Mouse (Mus musculus): Measurements from ENCODE around the gene Lcn11. TPM values are rescaled to one million over a fixed set of nuclear protein-coding genes. Genes with fewer than 3 reads are reported as not detected.
"Not testable (repeated sequence)": the region's sequence is repeated elsewhere in the genome, so short reads cannot be mapped to it uniquely, and the experiment has no call there.

Gene Lcn11
- total RNA-seq (2021), result not detected
- long read RNA-seq, experiment 1, result 0 reads
- long read RNA-seq, experiment 2, result 0 reads

DNA sequence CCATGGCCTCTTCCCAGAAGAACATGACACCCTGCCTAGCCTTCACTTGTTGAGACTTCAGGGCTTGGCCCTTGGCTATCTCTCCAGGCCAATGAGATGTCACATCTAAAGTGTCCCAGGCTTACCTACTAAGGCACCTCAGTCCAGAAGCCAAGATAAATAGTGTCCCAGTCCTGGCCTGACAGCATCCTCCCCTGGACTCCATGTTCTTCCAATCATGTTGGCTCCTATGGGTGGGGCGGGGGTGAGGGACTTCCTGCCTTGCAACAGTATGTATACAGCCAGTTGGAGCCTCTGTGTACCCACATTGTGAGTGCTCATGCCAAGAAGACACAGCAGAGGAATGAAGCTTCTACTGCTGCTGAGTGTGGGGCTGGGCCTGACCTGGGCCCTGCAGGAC is at the start of gene Lcn11:
Lcn11 (plus strand) TSS at position 301 of the 400 bp plus-strand sequence.
- DNase-seq, result no peak

DNA sequence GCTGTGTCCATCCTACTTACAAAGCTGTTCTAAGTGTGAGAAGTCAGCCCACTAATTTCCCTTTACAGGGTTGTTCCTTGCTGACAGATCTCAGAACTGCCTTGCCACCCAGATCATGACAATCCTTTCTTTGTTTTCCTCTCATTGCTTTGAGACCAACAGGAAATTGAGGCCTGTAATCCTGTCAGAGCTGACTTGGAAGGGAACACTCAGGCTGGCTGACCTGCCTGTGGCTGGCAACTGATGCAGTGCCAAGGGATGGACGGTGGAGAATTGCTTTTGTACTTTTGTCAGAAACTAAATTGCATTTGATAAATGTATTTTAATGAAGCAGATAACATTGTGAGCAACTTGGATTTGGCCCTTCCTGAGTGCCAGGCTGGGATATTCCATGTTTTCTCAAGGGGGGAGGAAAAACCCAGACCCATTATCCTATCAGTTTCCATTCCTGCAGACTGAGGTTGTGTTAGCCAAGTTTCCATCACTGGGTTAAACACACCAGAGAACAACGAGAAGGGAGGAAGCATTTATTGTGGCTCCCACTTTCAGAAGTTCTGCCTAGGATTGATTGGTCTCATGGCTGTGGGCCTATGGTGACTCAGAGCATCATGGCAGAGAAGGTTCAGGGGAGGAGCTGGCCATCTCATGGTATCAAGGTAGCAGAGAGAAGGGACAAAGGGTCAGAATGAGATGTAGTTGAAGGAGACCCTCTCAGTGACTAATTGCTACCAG is 43.5 kb upstream of the Lcn11 start:
- DNase-seq, result no peak

DNA sequence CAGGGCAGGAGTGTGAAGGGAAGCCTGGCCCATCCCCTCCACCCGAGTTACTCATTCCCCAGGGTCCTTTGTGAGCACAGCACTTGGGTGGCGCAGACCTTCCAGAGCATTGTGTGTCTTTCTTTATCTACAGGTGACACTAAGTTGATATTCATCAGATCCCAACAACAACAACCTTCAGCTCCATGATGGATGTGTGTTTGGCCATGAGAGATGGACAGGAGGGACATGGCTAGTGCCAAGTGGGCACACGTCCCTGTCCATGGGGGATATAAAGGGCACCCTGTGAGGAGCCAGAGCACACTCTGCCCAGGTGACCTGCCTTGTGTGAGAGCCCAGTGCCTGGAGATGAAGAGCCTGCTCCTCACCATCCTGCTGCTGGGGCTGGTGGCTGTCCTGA is 40.1 kb upstream of the Lcn11 start, which contains the start of gene Obp2b:
Obp2b (plus strand) TSS at position 301 of the 400 bp plus-strand sequence.
- not testable (repeated sequence) for DNase-seq

DNA sequence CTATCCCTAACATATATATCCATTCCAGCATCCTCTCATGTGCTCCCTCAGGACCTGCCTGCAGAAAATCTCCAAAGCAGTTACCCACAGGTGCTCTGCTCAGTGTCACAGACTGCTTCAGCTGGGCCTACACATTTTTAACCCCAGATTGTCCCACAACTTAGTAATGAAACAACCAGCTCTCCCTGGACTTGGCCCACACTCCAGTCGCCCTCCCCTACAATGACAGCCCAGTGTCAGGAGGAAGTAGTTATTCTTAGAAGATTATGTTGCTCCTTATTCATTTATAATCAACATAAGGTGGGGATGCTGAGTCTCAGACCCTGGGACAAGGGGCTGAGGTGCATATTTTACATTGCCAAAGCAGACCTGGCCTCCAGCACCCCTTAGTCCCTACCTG is 35.1 kb upstream of the Lcn11 start:
- no peak for DNase-seq

DNA sequence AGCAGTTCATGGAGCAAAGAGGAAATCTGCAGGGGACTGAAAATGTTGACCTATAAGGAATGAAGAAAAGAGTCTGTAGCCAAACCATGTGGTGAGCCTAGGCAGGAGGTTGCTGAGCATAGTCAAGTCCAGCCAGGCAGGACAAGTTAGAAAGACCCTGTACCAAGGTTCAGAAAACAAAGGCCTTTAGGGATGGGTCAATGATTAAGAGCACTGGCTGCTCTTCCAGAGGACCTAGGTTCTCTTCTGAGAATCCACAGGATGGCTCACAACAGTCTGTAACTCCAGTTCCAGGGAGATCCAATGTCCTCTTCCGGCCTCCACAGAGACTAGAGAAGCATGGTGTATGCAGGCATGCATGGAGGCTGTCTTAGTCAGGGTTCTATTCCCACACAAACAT is 22.6 kb upstream of the Lcn11 start:
- no peak for DNase-seq

DNA sequence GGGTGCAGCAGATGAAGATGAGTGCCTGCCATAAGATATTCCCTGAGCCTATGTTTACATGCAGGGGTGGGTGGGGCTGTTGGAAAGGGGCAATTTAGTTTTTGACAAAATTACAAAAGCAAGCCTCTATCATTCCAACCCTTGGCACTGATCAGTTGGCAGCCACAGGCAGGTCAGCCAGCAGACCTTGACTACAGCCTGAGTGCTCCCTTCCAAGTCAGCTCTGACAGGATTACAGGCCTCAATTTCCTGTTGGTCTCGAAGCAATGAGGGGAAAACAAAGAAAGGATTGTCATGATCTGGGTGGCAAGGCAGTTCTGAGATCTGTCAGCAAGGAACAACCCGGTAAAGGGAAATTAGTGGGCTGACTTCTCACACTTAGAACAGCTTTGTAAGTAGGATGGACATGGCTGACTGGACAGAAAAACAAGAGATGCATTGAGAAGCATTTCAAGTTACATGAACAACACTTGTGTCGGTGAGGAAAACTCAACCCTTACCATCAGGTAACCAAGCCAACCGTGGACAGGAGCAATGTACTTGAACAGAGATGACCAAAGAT is 18.7 kb upstream of the Lcn11 start:
- DNase-seq, result no peak

DNA sequence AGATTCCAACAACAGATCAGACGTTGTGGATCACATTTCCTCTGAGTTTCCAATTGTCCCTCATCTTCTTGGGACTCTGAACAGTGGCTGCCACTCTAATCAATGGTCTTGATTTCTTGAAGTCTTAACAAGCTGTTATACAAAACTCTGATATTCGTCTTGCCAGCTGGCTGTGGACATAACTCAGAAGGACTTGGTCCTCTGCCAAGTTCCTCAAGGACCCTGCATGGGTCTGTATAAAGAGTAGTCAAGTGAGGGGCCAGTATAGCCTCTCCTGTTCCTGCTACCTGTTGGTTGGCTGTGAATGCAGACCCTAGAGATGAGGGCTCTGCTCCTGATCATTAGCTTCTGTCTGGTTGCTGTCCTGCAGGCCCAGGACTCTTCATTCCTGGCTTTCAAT is 11.5 kb upstream of the Lcn11 start, which contains the start of gene Lcn3:
Lcn3 (plus strand) TSS at position 301 of the 400 bp plus-strand sequence.
- DNase-seq, result no peak

DNA sequence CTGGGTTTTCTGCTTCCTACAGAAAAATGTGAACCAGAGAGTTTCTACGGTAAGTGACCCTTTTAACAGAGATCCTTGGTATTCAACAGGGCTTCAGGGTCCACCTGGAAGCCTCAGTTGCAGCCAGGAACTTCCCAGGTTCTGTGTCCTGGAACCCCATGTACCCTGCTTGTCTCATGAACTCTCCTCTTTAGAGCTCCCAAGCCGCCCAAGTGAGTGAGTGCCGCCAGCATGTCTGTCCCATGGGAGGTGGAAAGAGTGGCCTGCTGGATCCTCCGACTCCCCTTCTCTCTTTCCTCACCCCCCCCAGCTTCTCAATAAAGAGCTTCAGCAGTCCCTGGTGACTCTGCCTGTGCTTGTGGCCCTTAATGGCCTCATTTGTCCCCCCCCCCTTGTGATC is 9.1 kb upstream of the Lcn11 start:
- DNase-seq, result no peak

DNA sequence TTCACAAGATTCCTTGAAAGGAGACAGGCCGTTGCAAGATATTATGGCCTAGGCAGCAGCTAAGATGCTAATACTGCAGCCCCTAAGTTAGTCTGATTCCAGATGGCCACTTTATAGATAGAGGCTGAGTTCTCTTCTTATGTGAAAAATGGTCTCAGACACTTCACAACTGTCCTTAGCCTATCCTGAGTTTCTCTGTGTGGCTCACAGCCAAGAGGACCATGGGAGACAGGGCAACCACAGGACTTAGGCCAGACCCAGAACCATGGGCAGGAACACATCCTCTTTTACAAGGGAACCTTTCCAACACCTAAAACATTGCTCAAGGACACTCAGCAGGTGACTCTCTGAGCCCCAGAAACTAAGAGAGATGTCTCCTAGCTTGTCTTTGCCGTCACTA is 3.3 kb upstream of the Lcn11 start:
- DNase-seq, result peak in 1 of 2 experiments; percentile 11

DNA sequence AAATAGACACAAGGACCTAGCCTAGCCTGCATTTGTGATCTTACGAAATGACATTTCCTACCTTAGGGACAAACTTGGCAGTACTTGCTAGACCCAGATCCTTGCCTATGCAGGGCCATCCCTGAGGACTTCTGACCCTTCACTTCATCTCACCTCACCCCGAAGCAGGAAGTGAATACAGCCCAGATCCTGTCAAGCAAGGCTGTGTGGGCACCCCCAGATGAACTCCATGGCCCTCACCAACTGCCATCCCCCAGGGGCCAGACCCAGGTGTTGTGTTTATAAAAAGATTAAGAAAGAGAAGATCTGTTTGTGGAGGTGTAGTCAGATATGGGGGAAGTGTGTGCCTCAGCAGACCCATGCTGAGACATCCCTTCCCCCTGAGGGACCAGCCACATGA is 2.2 kb upstream of the Lcn11 start:
- no peak for DNase-seq

DNA sequence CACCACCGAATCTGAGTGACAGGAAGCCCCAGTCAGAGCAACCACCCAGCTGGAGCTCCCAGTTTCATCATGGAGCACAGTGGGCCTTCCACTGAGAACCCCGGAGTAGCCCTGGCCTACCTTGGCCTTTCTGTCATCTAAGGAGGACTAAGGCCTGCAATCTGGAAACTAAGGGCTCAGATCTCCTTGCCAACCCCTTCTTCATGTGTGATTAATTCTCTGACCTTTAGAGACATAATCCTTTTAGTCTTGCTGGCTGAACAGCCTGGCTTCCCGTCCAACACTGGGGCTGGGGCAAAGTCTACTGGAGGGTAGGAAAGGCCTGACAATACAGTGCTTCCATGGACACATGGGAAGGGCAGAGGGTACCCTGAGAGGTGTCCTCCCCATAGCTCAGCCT is 826 bp upstream of the Lcn11 start:
- DNase-seq, result peak; percentile 36 to 45

DNA sequence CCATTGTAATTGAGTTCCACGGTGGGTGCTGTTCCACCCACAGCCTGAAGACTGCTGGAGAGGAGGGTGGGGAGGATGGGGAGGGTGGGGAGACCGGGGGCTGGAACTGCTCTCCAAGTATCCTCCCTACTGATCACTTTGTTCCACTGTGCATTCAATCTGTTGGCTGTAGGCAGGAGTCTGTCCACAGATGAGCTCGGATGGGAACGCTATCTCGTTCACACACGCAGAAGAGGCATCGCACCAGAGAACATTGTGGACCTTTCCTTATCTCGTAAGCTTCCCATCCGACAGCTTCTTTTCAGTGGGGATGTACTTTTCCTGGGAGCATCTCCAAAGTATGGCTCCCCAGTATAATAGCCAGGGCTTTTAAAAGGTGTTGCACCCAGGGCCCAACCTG is 2.3 kb downstream of the Lcn11 start:
- no peak for DNase-seq

DNA sequence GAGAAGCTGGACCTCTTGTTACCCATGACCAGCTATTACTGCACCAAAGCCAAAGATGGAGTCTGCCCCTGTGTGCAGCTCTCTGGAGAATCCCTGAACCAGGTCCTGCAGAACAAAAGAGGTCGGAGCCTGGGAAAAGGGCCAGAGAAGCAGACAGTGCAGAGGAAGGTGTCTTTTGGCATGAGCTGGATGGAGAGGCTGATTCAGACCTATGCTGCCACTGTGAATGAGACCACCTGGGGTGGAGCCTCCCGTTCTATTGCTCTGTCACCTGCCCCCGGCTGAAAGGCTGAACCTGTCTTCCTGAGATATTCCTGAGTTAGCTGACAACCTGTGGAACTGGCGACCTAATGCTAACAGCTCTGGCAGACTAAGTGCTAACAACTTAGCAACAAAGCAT is 4.1 kb downstream of the Lcn11 start:
- no peak for DNase-seq

DNA sequence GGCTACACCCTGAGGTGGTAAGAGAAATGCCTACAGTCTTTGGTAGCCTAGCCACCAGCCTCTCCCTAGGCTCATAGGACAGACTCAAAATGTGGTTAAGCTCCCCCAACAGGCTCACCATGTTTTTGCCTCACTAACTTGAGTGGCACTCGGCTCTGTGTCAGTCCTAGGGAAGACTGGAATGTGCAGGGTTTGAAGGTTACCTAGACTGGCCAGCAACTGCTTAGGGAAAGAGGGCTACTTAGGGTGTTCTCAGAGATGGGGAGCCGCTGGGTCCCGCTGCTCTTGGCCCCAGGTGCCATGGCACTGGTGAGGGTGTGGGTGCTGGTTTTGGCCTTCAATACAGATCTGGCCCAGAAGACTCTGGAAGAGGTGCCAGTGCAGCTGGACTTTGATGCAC is 5.1 kb downstream of the Lcn11 start, which contains the start of gene Gm13539:
Gm13539 (plus strand) TSS at position 301 of the 400 bp plus-strand sequence.
- DNase-seq, result no peak

DNA sequence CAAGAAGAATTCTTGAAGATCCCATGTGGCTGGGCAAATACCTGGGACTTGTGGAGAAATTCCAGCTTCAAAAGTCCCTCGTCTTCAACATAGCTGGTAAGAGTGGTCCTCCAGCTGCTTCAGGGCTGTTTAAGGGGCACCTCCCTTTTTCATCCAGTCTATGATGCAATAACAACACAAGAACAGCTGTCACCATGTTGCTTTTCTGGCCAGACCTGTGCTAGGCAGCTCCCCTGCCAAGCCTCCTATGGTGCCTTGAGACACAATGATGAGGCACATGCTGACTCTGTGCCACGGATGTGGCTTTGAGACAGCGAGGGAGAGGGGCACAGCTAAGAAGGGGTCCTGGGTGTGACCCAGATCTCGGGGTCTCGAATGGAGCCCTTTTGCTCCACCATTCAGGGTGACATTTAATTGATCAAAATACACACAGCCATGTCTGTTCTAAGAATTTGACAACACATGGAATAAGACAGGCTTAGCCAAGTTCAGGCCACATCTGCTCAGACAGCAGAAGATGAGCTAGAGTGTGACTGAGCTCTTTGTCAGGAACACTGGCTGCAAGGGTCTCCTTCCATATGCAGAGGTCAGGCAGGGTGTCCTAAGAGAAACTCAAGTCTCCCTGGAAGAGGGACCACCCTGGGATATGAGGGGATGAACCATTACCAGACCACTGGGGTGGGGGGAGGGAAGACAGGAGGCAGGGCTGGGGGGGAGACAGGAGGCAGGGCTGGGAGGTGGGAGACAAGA is 8.9 kb downstream of the Lcn11 start:
- no peak for DNase-seq

DNA sequence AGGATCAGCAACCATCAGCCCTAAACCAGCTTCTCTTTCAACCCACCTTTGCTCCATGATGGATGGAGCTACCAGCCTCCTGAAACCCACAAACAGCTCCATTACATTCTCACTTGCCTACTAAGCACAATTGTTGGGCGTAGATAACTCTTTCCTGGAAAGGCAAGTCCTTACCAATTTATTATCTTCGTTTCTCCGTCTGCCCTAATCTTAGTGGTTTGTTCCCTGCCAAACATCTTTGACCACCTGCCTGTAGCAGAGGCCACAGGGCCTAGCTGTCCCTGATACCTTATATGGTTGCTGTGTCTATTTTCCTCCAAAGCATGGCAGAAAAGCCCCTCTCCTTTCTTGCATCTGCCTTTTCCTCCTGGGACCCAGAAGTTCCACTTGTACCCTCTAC is 12.3 kb downstream of the Lcn11 start:
- no peak for DNase-seq

DNA sequence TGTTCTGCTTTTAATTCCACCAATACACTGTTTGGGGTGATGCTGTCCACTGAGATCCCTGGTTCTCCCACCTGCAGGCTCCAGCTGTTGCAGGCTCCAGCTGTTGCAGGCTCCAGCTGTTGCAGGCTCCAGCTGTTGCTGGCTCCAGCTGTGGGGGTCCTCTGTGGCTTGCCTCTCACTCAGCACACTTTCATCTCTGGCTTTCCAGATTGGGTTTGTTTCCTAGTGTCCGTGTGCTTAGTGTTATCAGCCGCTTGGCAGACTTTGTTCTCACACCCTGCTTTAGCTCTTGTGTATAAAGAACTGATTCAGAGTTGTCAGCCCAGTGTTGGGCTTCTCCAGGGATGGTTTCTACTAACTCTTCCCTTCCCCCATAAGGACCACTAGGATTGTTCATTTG is 20.8 kb downstream of the Lcn11 start:
- no peak for DNase-seq

DNA sequence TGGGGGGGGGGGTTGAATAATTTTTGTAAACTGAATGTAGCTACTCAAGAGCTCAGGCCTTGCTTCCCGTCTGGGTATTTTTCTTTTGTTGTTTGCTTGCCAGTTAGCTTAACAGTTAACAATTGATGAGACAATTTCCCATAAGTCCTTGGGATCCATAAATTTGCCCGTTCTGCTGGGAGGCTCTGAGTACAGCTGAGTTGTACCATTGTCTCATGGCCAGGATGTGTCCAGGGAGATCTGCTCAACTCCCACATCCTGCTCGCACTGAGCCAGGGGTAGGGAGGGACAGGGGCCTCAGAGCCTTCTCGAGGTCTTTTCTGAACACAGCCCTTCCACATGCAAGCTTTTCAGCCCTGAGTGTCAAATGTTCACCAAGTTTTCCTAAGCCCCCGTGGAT is 21.2 kb downstream of the Lcn11 start:
- no peak for DNase-seq

DNA sequence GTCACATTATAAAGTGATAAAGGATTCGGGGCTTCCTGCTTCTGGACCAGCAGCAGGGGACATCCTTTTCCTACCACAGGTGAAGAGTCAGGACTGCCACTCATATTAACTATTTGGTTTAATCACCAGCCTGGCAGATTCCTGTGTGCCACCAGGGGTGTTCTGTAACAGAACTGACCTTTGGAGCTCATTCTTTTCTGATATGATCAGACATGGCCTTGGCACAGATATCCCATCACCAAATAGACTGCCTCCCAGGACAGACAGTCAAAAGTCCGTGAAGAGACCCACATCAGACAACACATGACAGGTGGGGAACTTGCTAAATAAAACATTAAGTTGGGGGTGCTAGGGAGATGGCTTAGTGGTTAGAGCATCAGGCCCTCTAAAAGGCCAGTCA is 34.9 kb downstream of the Lcn11 start:
- peak; percentile 15 to 22 for DNase-seq

DNA sequence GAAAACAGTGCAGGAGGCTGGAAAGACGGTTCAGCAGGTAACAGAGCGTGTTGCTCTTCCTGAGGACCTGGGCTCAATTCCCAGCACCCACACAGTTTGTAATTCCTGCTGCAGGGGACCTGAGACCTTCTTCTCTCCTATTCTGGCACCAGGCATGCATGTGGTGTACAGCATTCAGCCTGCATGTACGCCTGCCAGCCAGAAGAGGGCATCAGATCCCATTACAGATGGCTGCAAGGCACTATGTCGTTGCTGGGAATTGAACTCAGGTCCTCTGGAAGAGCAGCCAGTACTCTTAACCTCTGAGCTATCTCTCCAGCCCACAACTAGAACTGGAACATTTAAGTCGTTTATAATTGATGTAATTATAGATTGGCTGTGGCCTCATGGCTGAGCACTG is 36.5 kb downstream of the Lcn11 start:
- no peak for DNase-seq

DNA sequence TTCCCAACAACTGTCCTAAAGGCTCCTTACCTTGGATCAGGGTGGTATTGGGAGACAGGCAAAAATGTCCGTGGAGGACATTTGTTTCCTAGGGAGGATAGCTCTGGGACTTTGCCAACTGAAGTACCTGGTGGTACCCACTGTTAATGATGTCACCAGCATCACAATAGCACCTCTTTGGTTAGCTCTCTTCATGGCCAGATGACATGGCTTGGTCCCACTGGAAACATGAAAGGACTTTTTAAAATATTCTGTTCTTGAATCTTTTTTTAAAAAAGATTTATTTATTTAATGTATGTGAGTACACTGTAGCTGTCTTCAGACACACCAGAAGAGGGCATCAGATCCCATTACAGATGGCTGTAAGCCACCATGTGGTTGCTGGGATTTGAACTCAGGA is 38.9 kb downstream of the Lcn11 start, which contains the start of gene Glt6d1:
Glt6d1 (minus strand) TSS at position 101 of the 400 bp plus-strand sequence.
- not testable (repeated sequence) for DNase-seq

DNA sequence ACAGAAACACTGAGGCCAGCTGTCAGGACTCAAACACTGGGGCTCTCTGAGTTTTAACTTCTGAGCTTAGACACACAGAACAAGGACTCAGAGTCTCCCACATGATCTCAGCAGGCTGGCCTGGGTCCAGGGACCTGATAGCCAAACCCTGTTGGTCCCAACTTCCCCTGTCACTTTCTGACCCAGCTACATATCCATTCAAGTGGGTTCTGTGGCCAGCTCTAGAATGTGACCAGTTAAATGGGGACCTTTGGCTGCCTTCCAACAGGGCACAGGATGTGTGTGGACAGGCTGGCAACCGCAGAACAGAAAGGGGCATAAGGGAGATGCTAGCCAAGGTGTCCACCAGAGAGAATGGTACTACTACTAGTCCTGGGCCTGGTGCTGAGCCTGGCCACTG is 46.0 kb downstream of the Lcn11 start, which contains the start of gene Lcn9:
Lcn9 (plus strand) TSS at position 348 of the 400 bp plus-strand sequence.
- DNase-seq, result peak; percentile 19 to 31

DNA sequence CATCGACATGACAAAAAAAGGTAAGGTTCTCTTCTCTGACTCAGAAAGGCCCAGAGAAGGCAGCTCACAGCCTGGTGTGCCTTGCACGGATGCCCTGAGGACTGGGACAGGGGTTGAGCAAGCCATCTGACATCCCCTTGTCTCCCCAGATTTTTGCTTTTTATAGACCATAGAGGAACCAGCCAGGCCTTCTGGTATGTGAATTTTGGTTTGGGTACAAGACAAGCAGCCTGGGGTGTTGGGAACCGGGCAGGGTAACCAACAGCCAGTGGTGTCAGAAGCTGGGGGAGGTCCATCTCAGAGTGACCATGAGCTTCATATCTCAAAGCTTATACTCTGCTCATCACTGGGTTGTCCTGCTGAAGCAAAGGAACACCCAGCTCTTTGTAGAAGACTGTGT is 47.9 kb downstream of the Lcn11 start:
- no peak for DNase-seq

All from adrenal gland, postnatal 36 days (tissue).